ENCODE assay signal across 12 mouse cellular contexts in the genomic region with DNA sequence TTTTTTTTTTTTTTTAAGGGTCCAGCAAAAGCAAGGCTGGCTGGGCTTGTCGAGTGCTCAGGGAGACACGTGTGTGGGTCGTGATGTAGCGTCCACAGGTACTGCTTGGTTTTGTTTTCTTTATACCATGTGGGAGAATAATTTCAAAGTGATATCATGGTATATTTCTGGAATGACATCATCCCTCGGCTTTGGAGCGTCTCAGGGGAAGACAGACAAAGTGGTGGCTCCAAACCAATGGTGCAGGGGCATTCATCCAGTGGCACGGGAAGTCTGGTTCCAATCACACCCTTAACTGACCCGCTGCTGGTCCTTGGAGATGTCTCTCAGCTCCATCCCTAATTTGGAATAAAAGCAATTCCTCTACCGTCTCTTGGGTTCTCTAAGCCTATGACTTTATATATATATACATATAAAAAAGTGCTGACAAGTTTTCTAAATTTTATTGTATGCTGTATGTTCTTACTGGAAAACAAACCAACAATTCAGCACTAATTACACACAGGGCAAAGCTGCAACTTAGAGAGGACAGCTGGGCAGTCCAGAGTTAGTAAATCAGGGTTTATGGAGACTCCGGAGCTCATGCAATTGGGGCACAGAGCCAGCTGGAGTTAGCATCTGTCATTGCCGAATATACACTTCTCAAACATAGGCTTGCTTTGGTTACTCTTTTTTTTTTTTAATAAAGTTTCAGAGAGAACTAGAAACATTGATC.
A peak's percentile ranks its signal among the peaks of the same experiment; 100 is the strongest.
DNase-seq lines count a peak whose midpoint lies in the region; ATAC-seq and TF ChIP-seq lines count a peak whose summit lies in the region.
"Had no signal": no experiment of that assay in that cellular context is flagged by ENCODE, and none has a peak within 500 bp of the region (broad histone marks: within the 10 kb centered on the region; RNA-seq: fewer than 3 reads in every experiment).

No protein-coding gene starts in this region.

- no peak overlapping the region for H3K27ac ChIP-seq in heart, adult 2 months
- peak overlapping the region; percentile 46 for H3K27ac ChIP-seq in lung, embryonic 15.5 days
- no peak overlapping the region; the same call in 1 of the 2 replicates for H3K27ac ChIP-seq in embryonic facial prominence, embryonic 14.5 days (replicated peaks; ENCODE audit: low read depth, low read length)
- H3K27ac ChIP-seq: macrophage had no signal

- H3K4me2 ChIP-seq in lung, embryonic 15.5 days, result no peak overlapping the region
- H3K4me2 ChIP-seq in embryonic facial prominence, embryonic 14.5 days (ENCODE audit: low read depth, low read length), result no peak overlapping the region

- no peak for TF ChIP-seq EP300 in heart, adult 2 months (IDR thresholded peaks at IDR 0.05; ENCODE audit: insufficient read depth, low read depth, low read length)

- DNase-seq in heart, postnatal 10 days, result peak; percentile 43 to 45
- DNase-seq in heart, adult 2 months, result no peak
- DNase-seq in lung, postnatal 36 days, result no peak
- peak; percentile 77 for DNase-seq in embryonic facial prominence, embryonic 14.5 days (ENCODE audit: low spot score)
- DNase-seq in retina, postnatal 7 days (ENCODE audit: low read depth, low spot score), result peak; percentile 14
- DNase-seq: gastrocnemius, postnatal 25 days; kidney, adult 2 months; thymus, adult 18-20 months had no signal

- no peaks in the 10 kb centered on the region for H3K9me3 ChIP-seq in lung, embryonic 15.5 days
- no peaks in the 10 kb centered on the region for H3K9me3 ChIP-seq in embryonic facial prominence, embryonic 14.5 days (ENCODE audit: control insufficient read depth, low read length)

- H3K4me3 ChIP-seq in heart, adult 2 months, result no peak overlapping the region
- no peak overlapping the region for H3K4me3 ChIP-seq in lung, embryonic 15.5 days
- no peak overlapping the region for H3K4me3 ChIP-seq in embryonic facial prominence, embryonic 14.5 days (ENCODE audit: low read depth, low read length)

- H3K36me3 ChIP-seq in heart, adult 2 months (ENCODE audit: control insufficient read depth, insufficient read depth, low read length), result no peaks in the 10 kb centered on the region
- no peaks in the 10 kb centered on the region for H3K36me3 ChIP-seq in lung, embryonic 15.5 days
- H3K36me3 ChIP-seq in embryonic facial prominence, embryonic 14.5 days (ENCODE audit: control insufficient read depth, insufficient read depth, low read length), result no peaks in the 10 kb centered on the region

- ATAC-seq in lung, embryonic 15.5 days (ENCODE audit: borderline replicate concordance, extremely low read depth, low FRiP score, low TSS enrichment), result peak; percentile 66
- peak; percentile 55; the same call in 1 of the 2 replicates for ATAC-seq in embryonic facial prominence, embryonic 14.5 days (ENCODE audit: low read depth)
- ATAC-seq in erythroblast, adult 5-6 weeks (replicated peaks; ENCODE audit: low FRiP score, poor library complexity, severe bottlenecking), result no peak
- ATAC-seq: forebrain, embryonic 14.5 days had no signal

- no peaks in the 10 kb centered on the region for H3K79me2 ChIP-seq in heart, adult 2 months (replicated peaks; ENCODE audit: control insufficient read depth, insufficient read depth, low read length)

- H3K9ac ChIP-seq in heart, adult 2 months (ENCODE audit: low read depth, low read length), result no peak overlapping the region
- no peak overlapping the region for H3K9ac ChIP-seq in lung, embryonic 15.5 days
- no peak overlapping the region for H3K9ac ChIP-seq in embryonic facial prominence, embryonic 14.5 days (ENCODE audit: low read depth, low read length)

- TF ChIP-seq CTCF in heart, adult 2 months (IDR thresholded peaks at IDR 0.05), result no peak

- intact Hi-C loops in heart, postnatal 10 days (cut with DNase I), result no loop called here
- intact Hi-C loops in heart, adult 2 months (cut with DNase I), result no loop called here

- WGBS in heart, adult 2 months, result 16% methylated on average over 11 of the region's 11 CpGs
- WGBS in lung, embryonic 15.5 days, result 37% methylated on average over 11 of the region's 11 CpGs
- 42% methylated on average over 11 of the region's 11 CpGs for WGBS in embryonic facial prominence, embryonic 14.5 days

- no peaks in the 10 kb centered on the region for H3K27me3 ChIP-seq in heart, adult 2 months (ENCODE audit: control insufficient read depth, insufficient read depth, low read length)
- H3K27me3 ChIP-seq in lung, embryonic 15.5 days, result no peaks in the 10 kb centered on the region
- H3K27me3 ChIP-seq in embryonic facial prominence, embryonic 14.5 days (replicated peaks; ENCODE audit: control insufficient read depth, insufficient read depth, low read length), result no peaks in the 10 kb centered on the region

- H3K4me1 ChIP-seq in heart, adult 2 months (ENCODE audit: control insufficient read depth, insufficient read depth, low read length), result no peaks in the 10 kb centered on the region; the same call in 1 of the 2 replicates
- H3K4me1 ChIP-seq in lung, embryonic 15.5 days, result peaks cover 24% of the 10 kb centered on the region; the same call in 1 of the 2 replicates
- H3K4me1 ChIP-seq in embryonic facial prominence, embryonic 14.5 days (ENCODE audit: control insufficient read depth, insufficient read depth, low read length), result no peaks in the 10 kb centered on the region

- no peak for TF ChIP-seq POLR2A in heart, adult 2 months (IDR thresholded peaks at IDR 0.05; ENCODE audit: insufficient read depth, low read depth, low read length)

Comparison
In these comparisons a context has a peak if more than half of its experiments do, and no peak if none do; other contexts are left out.
1. DNase-seq: peak in heart, postnatal 10 days (2 of 2), embryonic facial prominence, embryonic 14.5 days (single experiment) and retina, postnatal 7 days (single experiment); none in heart, adult 2 months (0 of 2) and lung, postnatal 36 days (single experiment).